7 mouse cellular contexts compared by ENCODE assay signal in the genomic region with DNA sequence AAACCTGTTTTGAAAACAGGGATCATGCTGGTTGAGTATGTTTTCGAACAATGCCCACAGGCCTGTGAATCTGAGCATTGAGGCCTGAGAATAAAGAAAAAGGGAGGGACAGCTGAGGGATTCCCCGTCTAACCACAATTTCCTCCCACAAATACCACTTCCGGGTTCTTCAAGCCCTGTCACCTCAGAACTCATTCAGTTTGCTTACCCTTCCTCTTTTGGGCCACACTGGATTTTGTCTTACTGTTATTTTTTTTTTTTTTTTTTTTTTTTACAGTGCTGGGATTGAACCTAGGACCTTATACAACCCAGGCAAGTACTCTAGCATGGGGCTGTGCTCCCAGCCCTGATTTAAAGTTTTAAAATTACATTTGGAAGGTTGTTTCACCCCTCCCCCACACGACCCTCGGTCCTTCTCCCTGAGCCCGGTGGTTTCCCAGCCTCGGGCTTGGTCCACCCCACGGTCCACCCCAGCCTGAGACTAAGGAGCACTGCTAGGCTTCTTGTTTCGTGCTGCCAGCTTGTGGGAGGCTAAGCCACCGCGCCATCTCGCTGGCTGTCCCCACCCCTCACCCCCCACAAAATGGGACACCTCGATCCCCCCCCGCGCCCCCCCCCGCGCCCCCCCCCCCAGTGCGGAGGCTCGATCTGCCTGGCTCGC. TPM values are rescaled to one million over a fixed set of nuclear protein-coding genes. Genes with fewer than 3 reads are reported as not detected.
DNase-seq lines count a peak whose midpoint lies in the region; ATAC-seq and TF ChIP-seq lines count a peak whose summit lies in the region.

No protein-coding gene starts in this region.

- H3K4me3 ChIP-seq in kidney, embryonic 16.5 days (ENCODE audit: low read length): no peak overlapping the region
- H3K4me3 ChIP-seq in kidney, adult 2 months (ENCODE audit: insufficient read depth, low read depth, low read length): no peak overlapping the region
- H3K4me3 ChIP-seq in CH12.LX (replicated peaks in 1 of 3; ENCODE audit: low read depth in 2 of 3, low read length in 2 of 3, poor library complexity in 1 of 3): peak overlapping the region in 1 of 3 experiments; percentile 23

- no peak for DNase-seq in kidney, adult 2 months
- peak; percentile 95 for DNase-seq in CH12.LX (ENCODE audit: extremely low read depth)
- DNase-seq in adrenal gland, postnatal 25 days: peak; percentile 9
- DNase-seq in thymus, postnatal 36 days: peak; percentile 28 to 45
- no peak for DNase-seq in left cerebral cortex, postnatal 25 days (ENCODE audit: low spot score in 2 of 2)

- no peak overlapping the region for H3K27ac ChIP-seq in kidney, embryonic 16.5 days (ENCODE audit: low read length)
- H3K27ac ChIP-seq in kidney, adult 2 months (ENCODE audit: insufficient read depth, low read depth, low read length): no peak overlapping the region
- H3K27ac ChIP-seq in CH12.LX (ENCODE audit: insufficient read depth, low read depth): peak overlapping the region; percentile 39; the same call in 1 of the 2 replicates

- H3K27me3 ChIP-seq in kidney, embryonic 16.5 days (ENCODE audit: insufficient read depth, low read length): no peaks in the 10 kb centered on the region
- H3K27me3 ChIP-seq in kidney, adult 2 months (replicated peaks; ENCODE audit: control insufficient read depth, insufficient read depth, low read length): no peaks in the 10 kb centered on the region
- peaks cover 2% of the 10 kb centered on the region for H3K27me3 ChIP-seq in CH12.LX (replicated peaks)

- peak; percentile 37; the same call in 1 of the 2 replicates for ATAC-seq in kidney, embryonic 16.5 days (ENCODE audit: low FRiP score, low TSS enrichment)
- ATAC-seq in megakaryocyte, adult 5-6 weeks (ENCODE audit: poor library complexity, severe bottlenecking): peak; percentile 96

- intact Hi-C loops in left cerebral cortex, postnatal 25 days (cut with DNase I): no loop called here

- TF ChIP-seq RAD21 in CH12.LX (IDR thresholded peaks at IDR 0.05; ENCODE audit: low read depth, low read length): no peak; the same call in none of the 2 replicates

- dilution Hi-C loops in CH12.LX (cut with MboI; ENCODE audit: extremely low pct_ligation_motif_present, extremely low pct_unique_long_range_greater_than_20kb, low sequenced_read_pairs): no loop called here

- no peak overlapping the region for H3K9ac ChIP-seq in kidney, embryonic 16.5 days (replicated peaks; ENCODE audit: low read length)
- H3K9ac ChIP-seq in CH12.LX (ENCODE audit: insufficient read depth, low read depth): no peak overlapping the region

- TF ChIP-seq POLR2A in kidney, adult 2 months (IDR thresholded peaks at IDR 0.05; ENCODE audit: low read depth, low read length): no peak
- no peak for TF ChIP-seq POLR2A in CH12.LX (IDR thresholded peaks at IDR 0.05; ENCODE audit: low read depth, low read length)

- no peak for TF ChIP-seq CTCF in kidney, adult 2 months (conservative IDR thresholded peaks at IDR 0.05; ENCODE audit: insufficient read depth, insufficient read length, low read depth, low read length)
- TF ChIP-seq CTCF in CH12.LX (conservative IDR thresholded peaks at IDR 0.05 in 1 of 2, IDR thresholded peaks at IDR 0.05 in 1 of 2; ENCODE audit: low read depth in 2 of 2, low read length in 2 of 2): no peak

- H3K4me1 ChIP-seq in kidney, embryonic 16.5 days (ENCODE audit: insufficient read depth, low read length): no peaks in the 10 kb centered on the region
- H3K4me1 ChIP-seq in kidney, adult 2 months (ENCODE audit: control insufficient read depth, insufficient read depth, low read length): no peaks in the 10 kb centered on the region
- H3K4me1 ChIP-seq in CH12.LX (ENCODE audit: control insufficient read depth in 1 of 2, insufficient read depth in 2 of 2): peaks cover 5 to 23% of the 10 kb centered on the region in 2 experiments; a peak in 3 of 4 replicates

- 49% methylated on average over 15 of the region's 20 CpGs for WGBS in kidney, embryonic 16.5 days
- 44% methylated on average over 19 of the region's 20 CpGs for WGBS in kidney, adult 2 months

- H3K36me3 ChIP-seq in kidney, embryonic 16.5 days (ENCODE audit: insufficient read depth, low read length): no peaks in the 10 kb centered on the region
- H3K36me3 ChIP-seq in kidney, adult 2 months (ENCODE audit: control insufficient read depth, insufficient read depth, low read length): no peaks in the 10 kb centered on the region
- H3K36me3 ChIP-seq in CH12.LX (replicated peaks in 1 of 2; ENCODE audit: control insufficient read depth in 1 of 2, insufficient read depth in 1 of 2, low read length in 1 of 2): no peaks in the 10 kb centered on the region

- no peaks in the 10 kb centered on the region for H3K79me2 ChIP-seq in CH12.LX (replicated peaks; ENCODE audit: control insufficient read depth, extremely low read depth, insufficient read depth, poor library complexity, severe bottlenecking)

- H3K4me2 ChIP-seq in kidney, embryonic 16.5 days (replicated peaks; ENCODE audit: low read depth, low read length): no peak overlapping the region
- H3K4me2 ChIP-seq in CH12.LX (ENCODE audit: insufficient read depth, low read depth, poor library complexity, severe bottlenecking): peak overlapping the region; percentile 34

- no peaks in the 10 kb centered on the region for H3K9me3 ChIP-seq in kidney, embryonic 16.5 days (ENCODE audit: low read length)
- H3K9me3 ChIP-seq in CH12.LX (replicated peaks; ENCODE audit: low read length): no peaks in the 10 kb centered on the region

- peak; percentile 96 for TF ChIP-seq EP300 in CH12.LX (IDR thresholded peaks at IDR 0.05; ENCODE audit: low read length)

- in situ Hi-C loops in CH12.LX (cut with MboI; ENCODE audit: low pct_ligation_motif_present, low pct_unique_long_range_greater_than_20kb, low sequenced_read_pairs): no loop called here

TF ChIP-seq in CH12.LX, 34 proteins besides CTCF, POLR2A, EP300 and RAD21 (continues in another document):
- TF ChIP-seq HCFC1 (IDR thresholded peaks at IDR 0.05; ENCODE audit: low read depth, low read length) (0 out of 2 replicates have a peak, but pooled peaks have one; percentile 16), USF1 (IDR thresholded peaks at IDR 0.05; ENCODE audit: low read depth, low read length) (no peak), PAX5 (IDR thresholded peaks at IDR 0.05; ENCODE audit: low read length) (no peak), JUND (conservative IDR thresholded peaks at IDR 0.05; ENCODE audit: low read depth, low read length) (peak; percentile 59; the same call in 1 of the 2 replicates), MEF2A (IDR thresholded peaks at IDR 0.05; ENCODE audit: borderline replicate concordance, low read depth, low read length) (peak; percentile 72), JUN (IDR thresholded peaks at IDR 0.05; ENCODE audit: insufficient read depth, low read depth, low read length) (no peak), ETS1 (conservative IDR thresholded peaks at IDR 0.05; ENCODE audit: low read depth, low read length) (peak; percentile 74), BHLHE40 (IDR thresholded peaks at IDR 0.05; ENCODE audit: low read depth, low read length) (peak; percentile 51; the same call in 1 of the 2 replicates), RCOR1 (conservative IDR thresholded peaks at IDR 0.05; ENCODE audit: low read depth, low read length) (peak; percentile 82), ELF1 (IDR thresholded peaks at IDR 0.05; ENCODE audit: low read depth, low read length) (peak; percentile 86), MXI1 (IDR thresholded peaks at IDR 0.05; ENCODE audit: low read depth, low read length) (no peak), MAFK (IDR thresholded peaks at IDR 0.05; ENCODE audit: insufficient replicate concordance, low read length) (peak; percentile 91), ZNF384 (IDR thresholded peaks at IDR 0.05; ENCODE audit: low read depth, low read length) (peak; percentile 94), E2F4 (IDR thresholded peaks at IDR 0.05; ENCODE audit: insufficient replicate concordance, low read depth, low read length) (no peak), POLR2AphosphoS2 (IDR thresholded peaks at IDR 0.05; ENCODE audit: low read depth, low read length) (no peak), ZKSCAN1 (IDR thresholded peaks at IDR 0.05; ENCODE audit: borderline replicate concordance, low read depth, low read length) (no peak; the same call in 1 of the 2 replicates), IRF4 (IDR thresholded peaks at IDR 0.05; ENCODE audit: low read depth, low read length) (peak; percentile 83), MAZ (IDR thresholded peaks at IDR 0.05; ENCODE audit: low read depth, low read length) (peak; percentile 83; the same call in 1 of the 2 replicates), TBP (conservative IDR thresholded peaks at IDR 0.05; ENCODE audit: low read depth, low read length) (no peak), TCF12 (IDR thresholded peaks at IDR 0.05; ENCODE audit: low read depth, low read length) (peak; percentile 65), SIN3A (IDR thresholded peaks at IDR 0.05; ENCODE audit: low read length) (peak; percentile 61; the same call in 1 of the 2 replicates), UBTF (IDR thresholded peaks at IDR 0.05; ENCODE audit: low read depth, low read length) (no peak; the same call in 1 of the 2 replicates), CHD1 (IDR thresholded peaks at IDR 0.05; ENCODE audit: low read depth, low read length) (no peak), GABPA (IDR thresholded peaks at IDR 0.05; ENCODE audit: insufficient replicate concordance, low read depth, low read length) (no peak), USF2 (conservative IDR thresholded peaks at IDR 0.05; ENCODE audit: low read depth, low read length) (no peak)

RNA-seq across cellular contexts. Expression of gene Yap1, which starts 13.0 kb away (rescaled TPM):
- polyA plus RNA-seq in kidney, embryonic 16.5 days (2015; fragmentation: Nextera tagmentation; extraction: Ambion mirVana): 35.7 and 37.1 TPM in 2 replicates
- polyA plus RNA-seq in kidney, adult 2 months (2012; rRNA removed): 39.0 and 40.9 TPM in 2 replicates
- total RNA-seq in CH12.LX (2012; rRNA removed) (not detected in 2 replicates), CH12.LX (2014; rRNA removed) (not detected in 2 replicates)
- 0.05 and 0.06 TPM in 2 replicates for polyA plus RNA-seq in CH12.LX (2012; ENCODE audit: insufficient read length, low read depth)
- 81.7 and 83.4 TPM in 2 replicates for total RNA-seq in adrenal gland, postnatal 25 days (2021)
- total RNA-seq in megakaryocyte, adult 5-6 weeks (2015): not detected in 2 replicates
- 0.04 TPM in 1 of 2 replicates, not detected in the other for total RNA-seq in megakaryocyte, adult 5-6 weeks (2017)
- total RNA-seq in left cerebral cortex, postnatal 25 days (2021): 10 to 100 TPM; 17.0 TPM

RNA-seq across cellular contexts. Expression of gene Cfap300, which starts 25.2 kb away (rescaled TPM):
- 13.0 and 14.3 TPM in 2 replicates for polyA plus RNA-seq in kidney, embryonic 16.5 days (2015; fragmentation: Nextera tagmentation; extraction: Ambion mirVana)
- 3.8 and 4.5 TPM in 2 replicates for polyA plus RNA-seq in kidney, adult 2 months (2012; rRNA removed)
- total RNA-seq in CH12.LX (2012; rRNA removed): 5.2 and 5.3 TPM in 2 replicates
- 9.1 and 9.9 TPM in 2 replicates for total RNA-seq in CH12.LX (2014; rRNA removed)
- 4.8 and 5.5 TPM in 2 replicates for polyA plus RNA-seq in CH12.LX (2012; ENCODE audit: insufficient read length, low read depth)
- 2.9 and 4.0 TPM in 2 replicates for total RNA-seq in adrenal gland, postnatal 25 days (2021)
- total RNA-seq in megakaryocyte, adult 5-6 weeks (2015): not detected in 2 replicates
- not detected in 2 replicates for total RNA-seq in megakaryocyte, adult 5-6 weeks (2017)
- 1 to 10 TPM; 8.4 to 9.9 TPM for total RNA-seq in left cerebral cortex, postnatal 25 days (2021)

Comparison
In these comparisons a context has a peak if more than half of its experiments do, and no peak if none do; other contexts are left out.
1. DNase-seq: peak in CH12.LX (single experiment), adrenal gland, postnatal 25 days (single experiment) and thymus, postnatal 36 days (2 of 2); none in kidney, adult 2 months (single experiment) and left cerebral cortex, postnatal 25 days (0 of 2).
2. RNA of gene Yap1, which starts 13.0 kb away (total RNA-seq): 81.7 to 83.4 TPM in adrenal gland, postnatal 25 days and 17.0 TPM in left cerebral cortex, postnatal 25 days; 0.04 TPM in megakaryocyte, adult 5-6 weeks and not detected in CH12.LX; every median in the first group is over 10 times any median in the second.